Mouse (Mus musculus): Measurements from ENCODE around the gene Esr1. TPM values are rescaled to one million over a fixed set of nuclear protein-coding genes. Genes with fewer than 3 reads are reported as not detected.

Gene Esr1
- polyA plus RNA-seq, 1 experiment from 2014 or later: 0.05 TPM

GRCm38 (mm10) chr10:4977374-4977773 lies 366.0 kb downstream of the Esr1 start:
- H3K4me2 ChIP-seq: no peak overlapping the region
- H3K9me3 ChIP-seq: no peaks in the 10 kb centered on the region
- no peak overlapping the region for H3K27ac ChIP-seq
- no peaks in the 10 kb centered on the region for H3K36me3 ChIP-seq (replicated peaks)
- 93% methylated on average over 3 of the region's 3 CpGs for WGBS
- H3K4me1 ChIP-seq: no peaks in the 10 kb centered on the region
- no peak overlapping the region for H3K4me3 ChIP-seq (replicated peaks)
- no peaks in the 10 kb centered on the region for H3K27me3 ChIP-seq
- ATAC-seq (ENCODE audit: low FRiP score): no peak
- no peak overlapping the region for H3K9ac ChIP-seq

GRCm38 (mm10) chr10:4983919-4984318 lies 372.5 kb downstream of the Esr1 start:
- no peak overlapping the region for H3K4me3 ChIP-seq (replicated peaks)
- 73% methylated on average over 2 of the region's 2 CpGs for WGBS
- no peaks in the 10 kb centered on the region for H3K27me3 ChIP-seq
- H3K9me3 ChIP-seq: no peaks in the 10 kb centered on the region
- H3K9ac ChIP-seq: no peak overlapping the region
- no peak overlapping the region for H3K27ac ChIP-seq
- no peak overlapping the region for H3K4me2 ChIP-seq
- H3K36me3 ChIP-seq (replicated peaks): no peaks in the 10 kb centered on the region
- no peak for ATAC-seq (ENCODE audit: low FRiP score)
- no peaks in the 10 kb centered on the region for H3K4me1 ChIP-seq

GRCm38 (mm10) chr10:4993802-4994201 lies 382.4 kb downstream of the Esr1 start:
- Histone ChIP-seq H3K9ac (no peak overlapping the region), H3K9me3 (no peaks in the 10 kb centered on the region), H3K4me2 (no peak overlapping the region), H3K27me3 (no peaks in the 10 kb centered on the region), H3K4me1 (no peaks in the 10 kb centered on the region), H3K27ac (no peak overlapping the region), H3K4me3 (replicated peaks) (no peak overlapping the region), H3K36me3 (replicated peaks) (no peaks in the 10 kb centered on the region)
- ATAC-seq (ENCODE audit: low FRiP score): no peak
- 95% methylated on average over 3 of the region's 3 CpGs for WGBS

GRCm38 (mm10) chr10:4996592-4996991 lies 385.2 kb downstream of the Esr1 start:
- WGBS: 90% methylated on average over 3 of the region's 3 CpGs
- Histone ChIP-seq H3K4me2 (no peak overlapping the region), H3K27ac (no peak overlapping the region), H3K4me3 (replicated peaks) (no peak overlapping the region), H3K36me3 (replicated peaks) (no peaks in the 10 kb centered on the region), H3K9ac (no peak overlapping the region), H3K9me3 (no peaks in the 10 kb centered on the region), H3K4me1 (no peaks in the 10 kb centered on the region), H3K27me3 (no peaks in the 10 kb centered on the region)
- no peak for ATAC-seq (ENCODE audit: low FRiP score)

- ATAC-seq (ENCODE audit: low FRiP score): no peak
- WGBS: 87% methylated on average over 8 of the region's 8 CpGs
- Histone ChIP-seq H3K4me1 (no peaks in the 10 kb centered on the region), H3K27me3 (no peaks in the 10 kb centered on the region), H3K9ac (no peak overlapping the region), H3K36me3 (replicated peaks) (no peaks in the 10 kb centered on the region), H3K27ac (no peak overlapping the region), H3K9me3 (no peaks in the 10 kb centered on the region), H3K4me3 (replicated peaks) (no peak overlapping the region), H3K4me2 (no peak overlapping the region)
Observed at GRCm38 (mm10) chr10:5008795-5009366, 397.5 kb downstream of the Esr1 start.

GRCm38 (mm10) chr10:5012004-5012403 lies 400.6 kb downstream of the Esr1 start:
- Histone ChIP-seq H3K9me3 (no peaks in the 10 kb centered on the region), H3K4me1 (no peaks in the 10 kb centered on the region), H3K9ac (no peak overlapping the region), H3K27me3 (no peaks in the 10 kb centered on the region), H3K4me2 (no peak overlapping the region), H3K36me3 (replicated peaks) (no peaks in the 10 kb centered on the region), H3K27ac (no peak overlapping the region), H3K4me3 (replicated peaks) (no peak overlapping the region)
- ATAC-seq (ENCODE audit: low FRiP score): no peak

- no peak overlapping the region for H3K27ac ChIP-seq
- WGBS: 82% methylated on average over 1 of the region's 1 CpGs
Observed at GRCm38 (mm10) chr10:5014976-5015375, 403.6 kb downstream of the Esr1 start.

GRCm38 (mm10) chr10:5017148-5017547 lies 405.8 kb downstream of the Esr1 start:
- H3K36me3 ChIP-seq (replicated peaks): no peaks in the 10 kb centered on the region
- no peaks in the 10 kb centered on the region for H3K4me1 ChIP-seq
- no peak overlapping the region for H3K4me3 ChIP-seq (replicated peaks)
- no peak overlapping the region for H3K9ac ChIP-seq
- no peaks in the 10 kb centered on the region for H3K9me3 ChIP-seq
- no peak overlapping the region for H3K27ac ChIP-seq
- 56% methylated on average over 1 of the region's 1 CpGs for WGBS
- no peaks in the 10 kb centered on the region for H3K27me3 ChIP-seq
- ATAC-seq (ENCODE audit: low FRiP score): no peak
- H3K4me2 ChIP-seq: no peak overlapping the region

More at GRCm38 (mm10) chr10:5014976-5015375, 403.6 kb downstream of the Esr1 start:
- Histone ChIP-seq H3K4me2 (no peak overlapping the region), H3K9ac (no peak overlapping the region), H3K9me3 (no peaks in the 10 kb centered on the region), H3K4me1 (no peaks in the 10 kb centered on the region), H3K27me3 (no peaks in the 10 kb centered on the region), H3K36me3 (replicated peaks) (no peaks in the 10 kb centered on the region), H3K4me3 (replicated peaks) (no peak overlapping the region)
- no peak for ATAC-seq (ENCODE audit: low FRiP score)

- Histone ChIP-seq H3K4me3 (replicated peaks) (no peak overlapping the region), H3K9me3 (no peaks in the 10 kb centered on the region), H3K27me3 (peaks cover 16% of the 10 kb centered on the region), H3K36me3 (replicated peaks) (no peaks in the 10 kb centered on the region), H3K4me2 (no peak overlapping the region), H3K9ac (no peak overlapping the region), H3K4me1 (no peaks in the 10 kb centered on the region), H3K27ac (no peak overlapping the region)
- 92% methylated on average over 4 of the region's 4 CpGs for WGBS
- ATAC-seq (ENCODE audit: low FRiP score): no peak
Observed at GRCm38 (mm10) chr10:5025906-5026305, 414.5 kb downstream of the Esr1 start.

GRCm38 (mm10) chr10:5027208-5027607 lies 415.8 kb downstream of the Esr1 start:
- Histone ChIP-seq H3K4me2 (no peak overlapping the region), H3K36me3 (replicated peaks) (no peaks in the 10 kb centered on the region), H3K9ac (no peak overlapping the region), H3K4me3 (replicated peaks) (no peak overlapping the region), H3K9me3 (no peaks in the 10 kb centered on the region), H3K27me3 (peaks cover 25% of the 10 kb centered on the region), H3K27ac (no peak overlapping the region), H3K4me1 (peaks cover 4% of the 10 kb centered on the region)
- WGBS: 95% methylated on average over 1 of the region's 1 CpGs
- no peak for ATAC-seq (ENCODE audit: low FRiP score)

- Histone ChIP-seq H3K4me3 (replicated peaks) (no peak overlapping the region), H3K27ac (no peak overlapping the region), H3K27me3 (peaks cover 31% of the 10 kb centered on the region), H3K9ac (no peak overlapping the region), H3K36me3 (replicated peaks) (no peaks in the 10 kb centered on the region), H3K4me2 (no peak overlapping the region), H3K4me1 (peaks cover 12% of the 10 kb centered on the region), H3K9me3 (no peaks in the 10 kb centered on the region)
- WGBS: 80% methylated on average over 9 of the region's 9 CpGs
- no peak for ATAC-seq (ENCODE audit: low FRiP score)
Observed at GRCm38 (mm10) chr10:5028301-5028700, 416.9 kb downstream of the Esr1 start.

GRCm38 (mm10) chr10:5029161-5029560 lies 417.8 kb downstream of the Esr1 start:
- Histone ChIP-seq H3K4me3 (replicated peaks) (no peak overlapping the region), H3K9ac (no peak overlapping the region), H3K4me2 (no peak overlapping the region), H3K9me3 (no peaks in the 10 kb centered on the region), H3K27ac (no peak overlapping the region), H3K36me3 (replicated peaks) (no peaks in the 10 kb centered on the region), H3K4me1 (peaks cover 12% of the 10 kb centered on the region), H3K27me3 (peaks cover 34% of the 10 kb centered on the region)
- ATAC-seq (ENCODE audit: low FRiP score): no peak
- 78% methylated on average over 2 of the region's 2 CpGs for WGBS

GRCm38 (mm10) chr10:5029883-5030282 lies 418.5 kb downstream of the Esr1 start:
- no peak for ATAC-seq (ENCODE audit: low FRiP score)

More at GRCm38 (mm10) chr10:5029883-5030282, 418.5 kb downstream of the Esr1 start:
- peaks cover 12% of the 10 kb centered on the region for H3K4me1 ChIP-seq
- peaks cover 36% of the 10 kb centered on the region for H3K27me3 ChIP-seq
- no peak overlapping the region for H3K4me2 ChIP-seq
- 91% methylated on average over 1 of the region's 1 CpGs for WGBS
- no peak overlapping the region for H3K27ac ChIP-seq
- no peaks in the 10 kb centered on the region for H3K36me3 ChIP-seq (replicated peaks)
- H3K9ac ChIP-seq: no peak overlapping the region
- no peaks in the 10 kb centered on the region for H3K9me3 ChIP-seq
- H3K4me3 ChIP-seq (replicated peaks): no peak overlapping the region
